Mouse (Mus musculus): Measurements from ENCODE around the gene Vmn2r83. TPM values are rescaled to one million over a fixed set of nuclear protein-coding genes. Genes with fewer than 3 reads are reported as not detected.

The Vmn2r83 gene
- polyA plus RNA-seq, 1 experiment from 2014 or later, result not detected

- no peak for ATAC-seq (ENCODE audit: low FRiP score)
- DNase-seq (ENCODE audit: low spot score), result no peak
- H3K4me1 ChIP-seq (replicated peaks; ENCODE audit: control insufficient read depth, insufficient read depth, low read length), result no peaks in the 10 kb centered on the region
- H3K9ac ChIP-seq, result no peak overlapping the region
- H3K9me3 ChIP-seq (ENCODE audit: control insufficient read depth, low read length), result no peaks in the 10 kb centered on the region
- no peaks in the 10 kb centered on the region for H3K27me3 ChIP-seq (ENCODE audit: control insufficient read depth, insufficient read depth, low read length)
- WGBS, result 89% methylated on average over 12 of the region's 12 CpGs
- no peak overlapping the region for H3K4me2 ChIP-seq (replicated peaks)
- 0 out of 2 replicates have a peak, but pooled peaks cover 7% of the 10 kb centered on the region for H3K36me3 ChIP-seq (replicated peaks; ENCODE audit: control insufficient read depth, insufficient read depth)
- no peak overlapping the region for H3K27ac ChIP-seq
- H3K4me3 ChIP-seq (replicated peaks; ENCODE audit: low read length), result no peak overlapping the region
Observed at GRCm38 (mm10) chr10:79526661-79527452, 58.3 kb downstream of the Vmn2r83 start.

- no peak overlapping the region for H3K4me2 ChIP-seq (replicated peaks)
- H3K36me3 ChIP-seq (replicated peaks; ENCODE audit: control insufficient read depth, insufficient read depth), result 0 out of 2 replicates have a peak, but pooled peaks cover 7% of the 10 kb centered on the region
- no peak for DNase-seq (ENCODE audit: low spot score)
- H3K9me3 ChIP-seq (ENCODE audit: control insufficient read depth, low read length), result no peaks in the 10 kb centered on the region
- no peak for ATAC-seq (ENCODE audit: low FRiP score)
- WGBS, result 92% methylated on average over 6 of the region's 6 CpGs
- H3K27me3 ChIP-seq (ENCODE audit: control insufficient read depth, insufficient read depth, low read length), result no peaks in the 10 kb centered on the region
- no peaks in the 10 kb centered on the region for H3K4me1 ChIP-seq (replicated peaks; ENCODE audit: control insufficient read depth, insufficient read depth, low read length)
- H3K27ac ChIP-seq, result no peak overlapping the region
- no peak overlapping the region for H3K9ac ChIP-seq
- H3K4me3 ChIP-seq (replicated peaks; ENCODE audit: low read length), result no peak overlapping the region
Observed at GRCm38 (mm10) chr10:79527453-79527845, 58.9 kb downstream of the Vmn2r83 start.

- WGBS, result 80% methylated on average over 3 of the region's 3 CpGs
Observed at GRCm38 (mm10) chr10:79528081-79528480, 59.5 kb downstream of the Vmn2r83 start.

GRCm38 (mm10) chr10:79530241-79530640 lies 61.7 kb downstream of the Vmn2r83 start:
- Histone ChIP-seq H3K36me3 (replicated peaks; ENCODE audit: control insufficient read depth, insufficient read depth) (0 out of 2 replicates have a peak, but pooled peaks cover 7% of the 10 kb centered on the region), H3K4me3 (replicated peaks; ENCODE audit: low read length) (no peak overlapping the region), H3K4me1 (replicated peaks; ENCODE audit: control insufficient read depth, insufficient read depth, low read length) (peaks cover 5% of the 10 kb centered on the region), H3K4me2 (replicated peaks) (no peak overlapping the region), H3K9ac (no peak overlapping the region), H3K27me3 (ENCODE audit: control insufficient read depth, insufficient read depth, low read length) (0 out of 2 replicates have a peak, but pooled peaks cover 4% of the 10 kb centered on the region), H3K9me3 (ENCODE audit: control insufficient read depth, low read length) (no peaks in the 10 kb centered on the region), H3K27ac (no peak overlapping the region)
- WGBS, result 75% methylated on average over 8 of the region's 8 CpGs
- no peak for DNase-seq (ENCODE audit: low spot score)
- ATAC-seq (ENCODE audit: low FRiP score), result no peak

More at GRCm38 (mm10) chr10:79528081-79528480, 59.5 kb downstream of the Vmn2r83 start:
- ATAC-seq (ENCODE audit: low FRiP score) (no peak), DNase-seq (ENCODE audit: low spot score) (no peak)
- no peak overlapping the region for H3K4me2 ChIP-seq (replicated peaks)
- H3K9me3 ChIP-seq (ENCODE audit: control insufficient read depth, low read length), result no peaks in the 10 kb centered on the region
- H3K4me1 ChIP-seq (replicated peaks; ENCODE audit: control insufficient read depth, insufficient read depth, low read length), result no peaks in the 10 kb centered on the region; the same call in 1 of the 2 replicates
- 0 out of 2 replicates have a peak, but pooled peaks cover 7% of the 10 kb centered on the region for H3K36me3 ChIP-seq (replicated peaks; ENCODE audit: control insufficient read depth, insufficient read depth)
- H3K27me3 ChIP-seq (ENCODE audit: control insufficient read depth, insufficient read depth, low read length), result no peaks in the 10 kb centered on the region
- no peak overlapping the region for H3K4me3 ChIP-seq (replicated peaks; ENCODE audit: low read length)
- H3K9ac ChIP-seq, result no peak overlapping the region
- H3K27ac ChIP-seq, result no peak overlapping the region

GRCm38 (mm10) chr10:79530721-79531120 lies 62.2 kb downstream of the Vmn2r83 start:
- no peak overlapping the region for H3K27ac ChIP-seq
- no peak overlapping the region for H3K4me2 ChIP-seq (replicated peaks)
- H3K4me3 ChIP-seq (replicated peaks; ENCODE audit: low read length), result no peak overlapping the region
- no peak overlapping the region for H3K9ac ChIP-seq
- H3K36me3 ChIP-seq (replicated peaks; ENCODE audit: control insufficient read depth, insufficient read depth), result 0 out of 2 replicates have a peak, but pooled peaks cover 7% of the 10 kb centered on the region
- DNase-seq (ENCODE audit: low spot score), result no peak
- no peaks in the 10 kb centered on the region for H3K9me3 ChIP-seq (ENCODE audit: control insufficient read depth, low read length)
- H3K27me3 ChIP-seq (ENCODE audit: control insufficient read depth, insufficient read depth, low read length), result 0 out of 2 replicates have a peak, but pooled peaks cover 4% of the 10 kb centered on the region
- WGBS, result 94% methylated on average over 13 of the region's 13 CpGs
- ATAC-seq (ENCODE audit: low FRiP score), result no peak
- peaks cover 5% of the 10 kb centered on the region for H3K4me1 ChIP-seq (replicated peaks; ENCODE audit: control insufficient read depth, insufficient read depth, low read length)

- Histone ChIP-seq H3K4me1 (replicated peaks; ENCODE audit: control insufficient read depth, insufficient read depth, low read length) (peaks cover 5% of the 10 kb centered on the region), H3K9ac (no peak overlapping the region), H3K4me2 (replicated peaks) (no peak overlapping the region), H3K4me3 (replicated peaks; ENCODE audit: low read length) (no peak overlapping the region), H3K36me3 (replicated peaks; ENCODE audit: control insufficient read depth, insufficient read depth) (0 out of 2 replicates have a peak, but pooled peaks cover 6% of the 10 kb centered on the region), H3K27me3 (ENCODE audit: control insufficient read depth, insufficient read depth, low read length) (0 out of 2 replicates have a peak, but pooled peaks cover 4% of the 10 kb centered on the region), H3K27ac (no peak overlapping the region), H3K9me3 (ENCODE audit: control insufficient read depth, low read length) (no peaks in the 10 kb centered on the region)
- ATAC-seq (ENCODE audit: low FRiP score), result no peak
- no peak for DNase-seq (ENCODE audit: low spot score)
- 87% methylated on average over 3 of the region's 3 CpGs for WGBS
Observed at GRCm38 (mm10) chr10:79531593-79531992, 63.1 kb downstream of the Vmn2r83 start.

- ATAC-seq (ENCODE audit: low FRiP score), result peak; percentile 1; the same call in 1 of the 2 replicates
- no peak for DNase-seq (ENCODE audit: low spot score)
- Histone ChIP-seq H3K27me3 (ENCODE audit: control insufficient read depth, insufficient read depth, low read length) (0 out of 2 replicates have a peak, but pooled peaks cover 4% of the 10 kb centered on the region), H3K9me3 (ENCODE audit: control insufficient read depth, low read length) (no peaks in the 10 kb centered on the region), H3K4me2 (replicated peaks) (peak overlapping the region; percentile 88), H3K36me3 (replicated peaks; ENCODE audit: control insufficient read depth, insufficient read depth) (0 out of 2 replicates have a peak, but pooled peaks cover 2% of the 10 kb centered on the region), H3K9ac (peak overlapping the region; percentile 61), H3K27ac (no peak overlapping the region), H3K4me3 (replicated peaks; ENCODE audit: low read length) (peak overlapping the region; percentile 47), H3K4me1 (replicated peaks; ENCODE audit: control insufficient read depth, insufficient read depth, low read length) (peaks cover 5% of the 10 kb centered on the region)
- WGBS, result 22% methylated on average over 3 of the region's 3 CpGs
Observed at GRCm38 (mm10) chr10:79532678-79533077, 64.1 kb downstream of the Vmn2r83 start.

GRCm38 (mm10) chr10:79533126-79533911 lies 64.8 kb downstream of the Vmn2r83 start, which contains the start of gene Plpp2:
Gene Plpp2, minus strand, starts transcription at chr10:79533796.
- WGBS, result under 1% methylated on average over 52 of the region's 52 CpGs
- H3K9me3 ChIP-seq (ENCODE audit: control insufficient read depth, low read length), result no peaks in the 10 kb centered on the region
- peak; percentile 65 for DNase-seq (ENCODE audit: low spot score)
- H3K27ac ChIP-seq, result no peak within 1 kb of the TSS
- H3K4me3 ChIP-seq (replicated peaks; ENCODE audit: low read length), result peak within 1 kb of the TSS; percentile 47
- H3K9ac ChIP-seq, result peak within 1 kb of the TSS; percentile 61
- H3K27me3 ChIP-seq (ENCODE audit: control insufficient read depth, insufficient read depth, low read length), result 0 out of 2 replicates have a peak, but pooled peaks cover 4% of the 10 kb centered on the region
- H3K36me3 ChIP-seq (replicated peaks; ENCODE audit: control insufficient read depth, insufficient read depth), result 0 out of 2 replicates have a peak, but pooled peaks cover 7% of the 10 kb centered on the region
- peak; percentile 47 for ATAC-seq (ENCODE audit: low FRiP score)
- H3K4me1 ChIP-seq (replicated peaks; ENCODE audit: control insufficient read depth, insufficient read depth, low read length), result peaks cover 5% of the 10 kb centered on the region
- H3K4me2 ChIP-seq (replicated peaks), result peak within 1 kb of the TSS; percentile 88

- Histone ChIP-seq H3K9ac (no peak overlapping the region), H3K36me3 (replicated peaks; ENCODE audit: control insufficient read depth, insufficient read depth) (peaks cover 17% of the 10 kb centered on the region), H3K27me3 (ENCODE audit: control insufficient read depth, insufficient read depth, low read length) (0 out of 2 replicates have a peak, but pooled peaks cover 4% of the 10 kb centered on the region), H3K4me1 (replicated peaks; ENCODE audit: control insufficient read depth, insufficient read depth, low read length) (peaks cover 5% of the 10 kb centered on the region), H3K4me3 (replicated peaks; ENCODE audit: low read length) (no peak overlapping the region), H3K4me2 (replicated peaks) (no peak overlapping the region), H3K27ac (no peak overlapping the region), H3K9me3 (ENCODE audit: control insufficient read depth, low read length) (no peaks in the 10 kb centered on the region)
- no peak for DNase-seq (ENCODE audit: low spot score)
- no peak; the same call in 1 of the 2 replicates for ATAC-seq (ENCODE audit: low FRiP score)
- 68% methylated on average over 2 of the region's 2 CpGs for WGBS
Observed at GRCm38 (mm10) chr10:79534426-79534825, 65.9 kb downstream of the Vmn2r83 start.
